Mouse (Mus musculus) heart, postnatal 10 days (tissue): ENCODE results near the gene Gm40193. TPM values are rescaled to one million over a fixed set of nuclear protein-coding genes. Genes with fewer than 3 reads are reported as not detected.
"Not testable (repeated sequence)": the region's sequence is repeated elsewhere in the genome, so short reads cannot be mapped to it uniquely, and the experiment has no call there.

ENCODE experiments used
- DNase-seq, 2 experiments: peaks; one replicate each; pipeline ENCODE4 v3.0.0; 2021
- intact Hi-C: fragments of 180-260 bp; cut with DNase I; formaldehyde crosslinking; loops from one replicate; pipeline ENCODE4 v1.15.1; 2025
- total RNA-seq, 2 experiments: library from RNA; stranded (reverse); gene quantifications; 2 replicates each; pipeline ENCODE4 v1.2.3; 2021

Gm40193 gene
- not detected for total RNA-seq

DNA sequence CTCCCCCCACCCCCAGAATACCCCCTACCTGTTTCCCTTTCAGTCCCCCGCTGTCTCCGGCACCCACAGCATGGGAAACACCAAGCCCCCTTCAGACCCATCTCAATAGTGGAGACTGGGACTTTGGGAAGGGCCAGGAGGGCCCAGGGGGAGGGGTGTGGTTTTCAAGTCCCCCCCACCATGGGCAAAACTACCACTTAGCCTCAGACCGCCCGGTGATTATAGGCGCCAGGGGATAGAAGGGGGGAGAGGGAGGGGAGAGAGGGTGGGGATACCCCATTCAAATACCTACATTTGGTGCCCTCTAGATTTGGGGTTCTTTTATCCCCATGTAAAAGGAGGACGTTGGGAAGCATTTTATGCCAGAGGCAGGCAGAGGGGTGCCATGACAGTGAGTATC lies at the start of gene Gm40193:
Gene Gm40193, minus strand, starts transcription at position 101 of the 400 bp plus-strand sequence.
- no peak for DNase-seq
- intact Hi-C loops: no loop called here

DNA sequence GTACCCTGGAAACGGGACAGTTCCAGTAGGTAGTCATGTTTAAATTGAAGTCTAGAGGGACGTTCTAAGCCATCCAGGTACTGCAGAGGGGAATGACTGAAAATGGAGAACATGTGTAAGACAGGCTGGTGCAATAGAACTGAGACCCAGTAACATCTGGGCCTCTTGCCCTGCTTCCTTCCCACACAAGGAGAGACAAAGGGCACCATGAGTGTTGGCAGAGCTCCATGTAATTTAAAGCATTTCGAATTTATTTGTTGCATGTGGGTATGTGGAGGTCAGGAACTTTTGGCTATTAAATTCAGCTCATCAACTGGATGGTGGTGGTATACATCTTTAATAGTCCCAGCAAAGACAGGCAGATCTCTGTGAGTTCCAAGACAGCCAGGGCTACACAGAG lies 49.5 kb upstream of the Gm40193 start:
- intact Hi-C loops: loop anchor here (2.0 kb wide), 1 partner anchor 15 kb away; no protein-coding TSS in a partner anchor
- DNase-seq: no peak

DNA sequence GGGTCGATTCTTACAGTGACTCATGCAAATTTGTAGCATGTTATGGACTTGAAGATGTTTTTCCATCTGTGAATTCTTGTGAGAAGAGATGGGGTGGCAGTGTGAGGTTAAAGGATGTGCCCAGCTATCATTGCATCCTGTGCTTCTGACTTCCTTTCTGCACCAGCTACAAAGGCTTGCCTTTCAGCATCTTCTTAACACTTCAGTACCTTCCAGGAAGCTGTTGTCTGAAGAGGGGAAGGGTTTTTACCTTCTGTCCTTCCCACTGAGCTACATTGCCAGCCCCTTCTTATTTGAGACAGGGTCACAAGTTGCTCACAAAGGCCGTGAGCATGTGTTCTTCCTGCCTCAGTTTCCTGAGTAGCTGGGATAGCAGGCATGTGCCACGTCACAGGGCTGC lies 48.2 kb upstream of the Gm40193 start:
- DNase-seq: no peak
- intact Hi-C loops: loop anchor here (2.0 kb wide), 1 partner anchor 16 kb away; no protein-coding TSS in a partner anchor

GRCm38 (mm10) chr11:70580358-70580720 lies 47.6 kb upstream of the Gm40193 start:
- intact Hi-C loops: loop anchor here (2.0 kb wide), 1 partner anchor 16 kb away; no protein-coding TSS in a partner anchor
- DNase-seq: no peak

DNA sequence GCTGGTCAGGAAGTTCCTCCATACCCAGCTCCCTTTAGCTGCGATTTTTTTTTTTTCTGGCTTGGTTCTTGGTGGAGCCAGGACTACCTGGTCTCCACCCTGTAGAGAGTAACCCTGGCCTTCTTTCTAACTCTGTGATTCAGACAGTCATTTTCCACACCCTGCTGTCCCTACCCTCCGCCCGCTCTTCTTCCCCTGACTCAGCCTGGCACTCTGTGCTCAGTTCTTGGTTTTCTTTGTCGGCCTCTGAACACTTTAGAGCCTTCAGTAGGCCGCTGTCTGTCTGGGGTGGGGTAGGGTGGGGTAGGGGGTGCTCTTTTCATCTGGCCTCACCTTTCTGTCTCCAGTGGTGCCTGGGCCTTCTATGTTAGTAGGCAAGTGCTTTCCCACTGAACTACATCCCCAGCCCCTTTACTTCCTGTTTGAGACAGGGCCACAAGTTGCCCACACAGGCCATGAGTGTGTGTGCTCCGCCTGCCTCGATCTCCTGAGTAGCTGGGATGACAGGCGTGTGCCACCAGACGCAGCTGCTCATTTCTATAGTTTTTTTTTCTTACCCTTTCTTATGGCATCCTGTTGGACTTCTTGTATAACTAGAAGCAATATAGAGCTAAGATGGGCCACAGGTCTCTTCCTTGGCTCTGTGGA lies 47.1 kb upstream of the Gm40193 start:
- DNase-seq: no peak
- intact Hi-C loops: loop anchor here (2.0 kb wide), 1 partner anchor 15 kb away; no protein-coding TSS in a partner anchor

DNA sequence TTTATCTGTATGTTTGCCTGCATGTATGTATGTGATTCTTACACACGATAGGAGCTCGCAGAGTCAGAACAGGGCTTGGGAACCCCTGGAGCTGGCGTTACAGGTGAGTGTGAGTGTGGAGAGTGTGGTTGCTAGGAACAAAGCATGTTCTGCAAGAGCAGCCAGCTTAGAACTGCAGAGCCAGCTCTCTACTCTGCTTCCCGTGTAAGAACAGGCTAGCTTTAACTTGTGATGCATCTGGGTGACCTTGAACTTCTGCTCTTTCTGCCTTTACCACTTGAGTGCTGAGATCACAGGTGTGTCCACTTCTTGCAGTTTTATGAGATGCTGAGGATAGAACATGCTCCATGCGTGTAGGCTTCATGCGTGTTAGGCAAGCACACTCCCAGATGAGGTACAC lies 46.2 kb upstream of the Gm40193 start:
- intact Hi-C loops: no loop called here
- no peak for DNase-seq

DNA sequence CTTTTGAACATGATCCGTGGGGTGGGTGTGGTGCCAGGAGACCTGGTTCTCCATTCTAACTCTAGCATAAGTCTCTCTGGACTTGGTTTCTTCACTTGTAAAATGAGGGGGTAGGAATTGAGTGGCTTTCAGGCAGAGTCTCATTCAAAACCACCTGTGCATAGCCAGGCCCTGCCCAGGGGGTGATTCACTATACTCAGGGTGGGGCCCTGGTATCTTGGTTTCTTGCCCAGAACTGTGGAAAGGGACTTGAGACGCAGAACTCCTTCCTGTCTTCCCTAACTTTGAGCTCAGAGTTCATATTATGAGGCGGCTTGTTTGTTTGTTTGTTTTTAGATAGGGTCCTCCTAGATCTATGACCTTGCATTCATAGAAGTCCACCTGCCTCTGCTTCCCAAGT lies 44.5 kb upstream of the Gm40193 start:
- DNase-seq: no peak
- intact Hi-C loops: no loop called here

DNA sequence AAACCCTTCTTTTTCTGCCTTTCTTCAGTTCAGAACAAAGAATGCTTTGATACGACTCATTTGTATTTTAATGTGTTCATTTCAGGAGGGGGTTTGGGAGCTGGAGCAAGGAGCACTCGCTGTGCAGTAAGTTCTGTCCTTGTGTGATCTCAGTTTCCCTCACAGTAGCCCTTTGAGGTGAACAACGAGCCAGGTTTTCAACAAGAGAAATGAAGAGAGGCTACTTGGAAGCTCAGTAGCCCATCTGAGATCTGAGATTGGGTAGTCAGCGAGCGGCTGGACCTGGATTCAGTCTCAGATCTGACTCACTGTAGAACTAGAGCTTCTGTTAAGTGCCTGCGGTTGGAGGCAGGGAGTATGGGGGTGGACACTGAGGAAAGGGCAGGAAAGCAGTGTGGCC lies 41.1 kb upstream of the Gm40193 start:
- DNase-seq: no peak
- intact Hi-C loops: no loop called here

DNA sequence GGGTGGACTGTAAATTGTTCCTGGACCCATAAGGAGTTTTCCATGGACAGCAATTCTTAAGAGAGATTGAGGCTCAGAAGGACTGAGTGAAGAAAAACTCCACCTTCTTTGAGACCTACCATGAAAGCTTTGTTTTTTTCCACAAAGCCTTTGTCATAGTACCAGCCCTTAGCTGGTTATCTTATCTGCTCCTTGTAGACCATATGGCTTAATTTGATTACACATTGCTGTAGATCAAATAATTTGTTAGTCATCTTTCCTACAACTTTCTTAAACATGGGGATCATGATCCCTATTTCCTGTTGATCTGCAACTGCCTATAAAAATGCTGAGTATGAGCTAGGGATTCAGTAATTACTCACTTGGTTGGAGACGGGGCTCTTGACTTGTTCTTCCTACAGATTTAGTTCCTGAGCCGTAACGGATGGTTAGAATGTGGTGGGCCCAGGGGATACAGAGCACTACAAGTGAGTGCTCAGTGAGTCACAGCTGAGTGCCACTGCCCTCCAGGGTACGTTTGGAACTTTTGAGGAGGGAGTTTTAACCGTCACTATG lies 39.7 kb upstream of the Gm40193 start:
- no peak for DNase-seq
- intact Hi-C loops: no loop called here

DNA sequence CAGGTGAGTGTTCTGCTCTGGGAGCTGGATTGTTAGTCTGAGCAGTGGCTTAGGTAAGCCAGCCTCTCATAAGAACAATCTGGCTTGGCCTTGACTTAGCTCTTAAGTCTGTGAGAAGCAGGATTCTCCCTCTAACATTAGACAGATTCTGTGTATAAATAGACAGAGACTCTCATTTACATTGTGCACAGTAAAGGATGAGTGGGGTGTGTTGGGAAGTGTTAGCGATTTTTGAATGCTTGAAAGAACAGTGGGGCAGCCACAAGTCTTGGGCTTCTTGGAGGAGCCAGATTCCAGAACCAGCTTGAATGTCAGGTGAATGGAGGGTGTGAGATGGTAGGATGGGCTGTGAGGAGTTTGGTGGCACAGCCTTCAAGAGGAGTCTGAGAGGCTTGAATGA lies 38.9 kb upstream of the Gm40193 start:
- intact Hi-C loops: no loop called here
- DNase-seq: no peak

DNA sequence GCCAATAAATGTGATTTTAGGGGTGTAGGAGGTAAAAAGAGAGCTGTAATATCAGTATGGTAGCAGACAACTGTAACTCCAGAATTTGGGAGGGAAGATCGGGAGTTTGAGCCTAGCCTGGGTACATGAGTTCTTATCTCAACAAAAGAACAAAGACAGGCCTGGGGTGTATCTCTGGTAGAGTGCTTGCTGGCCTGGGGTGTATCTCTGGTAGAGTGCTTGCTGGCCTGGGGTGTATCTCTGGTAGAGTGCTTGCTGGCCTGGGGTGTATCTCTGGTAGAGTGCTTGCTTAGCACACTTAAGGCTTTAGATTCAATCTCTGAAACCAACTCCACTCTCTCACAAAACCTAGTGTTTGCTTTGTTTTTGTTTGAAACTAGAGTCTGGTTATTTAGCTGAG lies 37.9 kb upstream of the Gm40193 start:
- intact Hi-C loops, DNase-seq: not testable (repeated sequence)

DNA sequence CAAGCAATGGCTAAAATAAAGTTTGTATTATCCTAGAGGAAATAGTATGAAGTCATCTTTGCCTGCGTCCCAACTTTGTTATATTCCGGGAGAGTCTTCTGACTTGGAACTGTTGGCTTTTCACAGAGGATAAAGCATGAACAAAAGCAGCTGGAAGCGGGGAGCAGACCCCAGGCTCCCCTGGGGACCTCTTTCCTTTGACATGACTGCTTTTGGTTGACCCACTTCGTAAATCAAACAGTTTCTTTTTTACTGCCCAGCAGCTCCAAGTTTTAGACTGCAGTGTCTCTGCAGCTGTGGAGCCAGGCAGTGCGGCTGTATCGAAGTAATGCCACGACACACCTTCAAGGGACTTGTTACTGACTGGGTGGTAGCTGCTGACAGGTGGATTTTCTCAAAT lies 33.8 kb upstream of the Gm40193 start:
- DNase-seq: peak; percentile 35 to 40
- intact Hi-C loops: no loop called here

DNA sequence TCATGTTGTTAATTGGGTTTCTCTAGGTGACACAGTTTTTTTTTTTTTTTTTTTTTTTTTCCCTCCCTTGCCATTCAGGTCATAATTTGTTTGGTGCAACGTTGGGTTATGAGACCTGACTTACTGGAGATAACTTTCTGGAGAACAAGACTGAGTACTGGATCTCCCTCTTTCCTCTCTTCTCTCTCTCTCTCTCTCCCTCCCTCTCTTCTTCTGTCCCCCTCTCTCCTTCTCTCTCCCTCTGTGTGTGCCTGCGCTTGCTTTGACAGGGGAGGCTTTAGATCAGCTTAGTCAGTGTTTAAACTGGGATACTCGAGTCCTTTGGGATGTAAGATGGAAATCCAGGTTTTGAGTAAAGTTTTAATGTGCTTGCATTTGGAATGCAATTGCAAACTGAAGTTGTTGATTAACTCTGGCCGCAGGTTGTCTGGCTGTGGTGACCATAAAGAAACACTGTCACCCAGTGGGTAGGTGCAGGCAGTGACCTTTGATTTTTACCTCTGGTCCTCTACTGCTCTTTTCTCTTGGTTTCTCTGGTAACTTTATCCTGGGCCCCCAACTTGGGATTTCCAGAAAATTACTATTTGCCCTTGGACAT lies 31.6 kb upstream of the Gm40193 start:
- intact Hi-C loops: loop anchor here (2.0 kb wide), 2 partner anchors 16 to 24 kb away; partner anchors contain the start of gene Pld2
- no peak for DNase-seq

- intact Hi-C loops: loop anchor here (2.0 kb wide), 3 partner anchors 17 to 41 kb away; partner anchors contain the start of gene Pld2
- DNase-seq: peak; percentile 51 to 53
Measured at GRCm38 (mm10) chr11:70563470-70564275, 30.9 kb upstream of the Gm40193 start.

DNA sequence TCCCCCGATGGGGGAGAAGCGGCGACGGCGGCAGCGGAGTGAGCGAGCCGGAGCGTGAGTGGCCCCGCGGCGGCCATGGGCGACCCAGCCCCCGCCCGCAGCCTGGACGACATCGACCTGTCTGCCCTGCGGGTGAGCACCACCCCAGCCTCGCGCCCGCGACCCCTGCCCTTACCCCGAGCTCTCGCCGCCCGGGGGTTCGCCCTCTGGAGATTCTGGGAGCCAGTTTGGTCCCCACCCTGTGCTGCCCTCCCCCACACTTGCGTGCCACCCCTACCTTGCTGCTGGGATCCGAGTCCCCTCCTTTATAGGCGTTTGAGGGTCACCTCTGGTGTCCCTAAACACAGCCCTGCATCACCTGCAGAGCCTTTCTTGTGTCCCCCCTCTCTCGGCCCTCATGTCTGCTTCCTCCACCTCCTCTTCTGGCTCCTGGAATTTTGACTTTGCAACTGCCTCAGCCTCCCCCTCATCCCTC lies 30.3 kb upstream of the Gm40193 start:
- intact Hi-C loops: loop anchor here (2.0 kb wide), 1 partner anchor 42 kb away; no protein-coding TSS in a partner anchor
- DNase-seq: no peak

DNA sequence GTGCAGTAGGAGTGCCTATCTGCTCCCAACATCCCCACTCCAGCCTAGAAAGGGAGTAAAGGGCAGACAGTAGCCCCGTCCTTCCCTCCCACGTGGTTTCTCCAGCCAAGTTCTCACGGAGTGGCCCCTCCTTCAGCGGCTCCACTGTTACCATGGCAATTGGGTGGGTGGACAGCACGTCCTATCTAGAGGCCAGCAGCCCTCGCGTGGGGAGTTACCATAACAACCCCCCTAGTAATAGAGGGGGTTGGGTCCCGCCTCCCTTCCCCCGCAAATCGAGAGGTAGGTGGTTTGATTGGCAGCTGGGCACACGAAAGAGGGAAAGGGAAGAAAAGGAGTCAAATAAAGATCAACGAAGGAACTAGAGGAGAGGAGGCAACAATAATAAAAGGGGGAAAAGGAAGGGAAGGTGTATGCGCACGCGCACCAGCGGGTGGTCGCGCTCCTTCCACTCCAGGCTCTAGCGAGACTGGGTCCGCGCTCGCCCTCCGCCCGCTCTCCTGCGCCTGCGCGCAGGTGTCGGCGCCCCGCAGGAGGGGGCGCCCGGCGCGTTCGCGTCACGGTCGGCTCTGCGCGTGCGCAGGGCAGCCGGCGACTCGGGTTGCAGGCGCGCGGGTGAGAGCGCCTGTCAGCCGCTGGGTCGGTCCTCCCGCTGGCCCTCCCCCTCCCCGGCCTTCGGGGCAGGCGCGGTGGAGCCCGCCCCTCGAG lies 29.7 kb upstream of the Gm40193 start, which contains the start of gene Mink1:
Gene Mink1, plus strand, starts transcription at position 595 of the 708 bp plus-strand sequence.
- peak; percentile 90 to 93 for DNase-seq
- intact Hi-C loops: loop anchor here (2.0 kb wide), 1 partner anchor 42 kb away; no protein-coding TSS in a partner anchor

- intact Hi-C loops: loop anchor here (2.0 kb wide), 2 partner anchors 35 to 43 kb away; no protein-coding TSS in a partner anchor
- DNase-seq: no peak
Measured at GRCm38 (mm10) chr11:70561937-70562286, 29.2 kb upstream of the Gm40193 start.

DNA sequence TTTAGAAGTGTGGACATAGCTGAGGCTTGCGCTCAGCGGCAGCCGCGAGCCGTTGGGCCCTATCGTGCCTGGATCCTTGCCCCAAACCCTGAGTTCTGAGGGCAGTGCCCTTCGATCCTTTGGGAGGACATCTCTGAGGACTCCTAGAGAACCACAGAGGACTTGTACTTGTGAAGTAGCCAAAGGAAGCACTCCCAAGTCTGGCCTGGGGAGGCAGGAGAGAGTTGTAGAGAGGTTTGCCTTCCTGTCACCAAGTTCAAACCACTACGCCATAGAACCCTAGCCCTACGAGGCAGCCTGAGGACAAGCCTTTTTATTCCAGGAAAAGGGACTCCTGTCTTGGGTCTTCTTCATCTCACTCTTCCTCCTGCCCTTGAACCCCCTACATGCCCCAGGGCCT lies 24.8 kb upstream of the Gm40193 start:
- DNase-seq: no peak
- intact Hi-C loops: no loop called here

GRCm38 (mm10) chr11:70553940-70554339 lies 21.2 kb upstream of the Gm40193 start:
- DNase-seq: no peak
- intact Hi-C loops: no loop called here

DNA sequence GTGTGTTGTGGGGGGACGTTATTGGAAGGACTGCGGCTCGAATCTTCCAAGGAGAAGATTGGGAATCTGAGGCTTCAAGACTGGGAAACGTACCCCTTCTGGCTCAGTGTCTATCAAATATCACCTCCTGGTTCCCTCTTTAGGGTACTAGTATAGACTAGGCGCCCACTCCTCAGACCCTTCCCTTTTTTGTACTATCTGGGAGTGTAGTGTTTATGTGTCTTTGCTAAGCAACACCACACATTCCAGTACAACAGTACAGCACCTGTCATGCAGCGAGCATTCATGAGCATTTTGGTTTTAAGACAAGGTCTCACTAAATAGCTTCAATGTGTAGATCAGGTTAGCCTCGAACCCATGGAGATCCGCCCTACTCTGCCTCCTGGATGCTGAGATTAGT lies 18.8 kb upstream of the Gm40193 start:
- intact Hi-C loops: no loop called here
- DNase-seq: no peak
